Mouse (Mus musculus) embryo, embryonic 11 days (tissue): ENCODE measurements around the gene Spout1.
"Not testable (repeated sequence)": the region's sequence is repeated elsewhere in the genome, so short reads cannot be mapped to it uniquely, and the experiment has no call there.

Source experiments
- DNase-seq: peaks from one replicate; pipeline ENCODE4 v3.0.0-alpha.2; 2015

Spout1 gene

GRCm38 (mm10) chr2:30176561-30176960 lies 1.7 kb downstream of the Spout1 start:
- no peak for DNase-seq

- DNase-seq = no peak
Observed at GRCm38 (mm10) chr2:30175897-30176296, 2.4 kb downstream of the Spout1 start.

GRCm38 (mm10) chr2:30173541-30174240 lies 4.6 kb downstream of the Spout1 start:
- no peak for DNase-seq

- no peak for DNase-seq
Observed at GRCm38 (mm10) chr2:30171997-30172382, 6.3 kb downstream of the Spout1 start.

- DNase-seq = peak; percentile 92
Observed at GRCm38 (mm10) chr2:30171371-30171996, 6.8 kb downstream of the Spout1 start, which contains the start of gene Endog. TSS of gene Endog (plus strand) at chr2:30171493.

- no peak for DNase-seq
Observed at GRCm38 (mm10) chr2:30166677-30167076, 11.6 kb downstream of the Spout1 start.

- no peak for DNase-seq
Observed at GRCm38 (mm10) chr2:30164340-30164932, 13.8 kb downstream of the Spout1 start.

- peak; percentile 69 for DNase-seq
Observed at GRCm38 (mm10) chr2:30161809-30162208, 16.4 kb downstream of the Spout1 start.

- DNase-seq = not testable (repeated sequence)
Observed at GRCm38 (mm10) chr2:30159871-30160270, 18.4 kb downstream of the Spout1 start.

- DNase-seq = no peak
Observed at GRCm38 (mm10) chr2:30152616-30153015, 25.6 kb downstream of the Spout1 start.

- DNase-seq = no peak
Observed at GRCm38 (mm10) chr2:30151840-30152239, 26.4 kb downstream of the Spout1 start.

- no peak for DNase-seq
Observed at GRCm38 (mm10) chr2:30147466-30147865, 30.8 kb downstream of the Spout1 start.

GRCm38 (mm10) chr2:30144436-30144835 lies 33.8 kb downstream of the Spout1 start:
- DNase-seq = no peak

GRCm38 (mm10) chr2:30140021-30140420 lies 38.2 kb downstream of the Spout1 start:
- DNase-seq = not testable (repeated sequence)

GRCm38 (mm10) chr2:30136458-30136857 lies 41.8 kb downstream of the Spout1 start:
- no peak for DNase-seq

- no peak for DNase-seq
Observed at GRCm38 (mm10) chr2:30134928-30135620, 43.2 kb downstream of the Spout1 start.

- DNase-seq = no peak
Observed at GRCm38 (mm10) chr2:30134378-30134711, 43.9 kb downstream of the Spout1 start.

- DNase-seq = peak; percentile 97
Observed at GRCm38 (mm10) chr2:30133613-30134377, 44.5 kb downstream of the Spout1 start, which contains the start of gene Tbc1d13. TSS of gene Tbc1d13 (plus strand) at chr2:30133746.

GRCm38 (mm10) chr2:30132801-30133612 lies 45.3 kb downstream of the Spout1 start:
- peak; percentile 34 for DNase-seq

GRCm38 (mm10) chr2:30131240-30131639 lies 47.0 kb downstream of the Spout1 start:
- DNase-seq = not testable (repeated sequence)

GRCm38 (mm10) chr2:30130156-30130555 lies 48.1 kb downstream of the Spout1 start:
- DNase-seq = no peak

- peak; percentile 58 for DNase-seq
Observed at GRCm38 (mm10) chr2:30128789-30129188, 49.5 kb downstream of the Spout1 start.
